Mouse (Mus musculus): ENCODE measurements around the gene Eef1g. TPM values are rescaled to one million over a fixed set of nuclear protein-coding genes. Genes with fewer than 3 reads are reported as not detected.
A peak's percentile ranks its signal among the peaks of the same experiment; 100 is the strongest.

Eef1g gene
- 334 and 335 TPM in 2 replicates for polyA plus RNA-seq (2015; fragmentation: Nextera tagmentation; extraction: Ambion mirVana)

- Histone ChIP-seq H3K4me2 (replicated peaks) (peak within 1 kb of the TSS; percentile 95), H3K4me3 (replicated peaks) (peak within 1 kb of the TSS; percentile 83), H3K27ac (peak within 1 kb of the TSS; percentile 79), H3K9me3 (no peaks in the 10 kb centered on the region), H3K9ac (replicated peaks) (peak within 1 kb of the TSS; percentile 94), H3K36me3 (peaks cover 71% of the 10 kb centered on the region), H3K4me1 (replicated peaks) (peaks cover 27% of the 10 kb centered on the region), H3K27me3 (no peaks in the 10 kb centered on the region)
- WGBS, result under 1% methylated on average over 52 of the region's 52 CpGs
- ATAC-seq, result peak; percentile 99
These were observed at the start of gene Eef1g for GRCm38 (mm10) chr19:8966590-8967372. Gene Eef1g (plus strand): TSS chr19:8967041.

- Histone ChIP-seq H3K4me1 (replicated peaks) (peaks cover 11% of the 10 kb centered on the region), H3K9ac (replicated peaks) (no peak overlapping the region), H3K27ac (no peak overlapping the region), H3K4me3 (replicated peaks) (no peak overlapping the region), H3K36me3 (peaks cover 31% of the 10 kb centered on the region), H3K9me3 (no peaks in the 10 kb centered on the region), H3K27me3 (no peaks in the 10 kb centered on the region), H3K4me2 (replicated peaks) (no peak overlapping the region)
- no peak for ATAC-seq
- 93% methylated on average over 3 of the region's 3 CpGs for WGBS
These were observed 47.8 kb upstream of the Eef1g start for GRCm38 (mm10) chr19:8919000-8919399.

- Histone ChIP-seq H3K9ac (replicated peaks) (peak overlapping the region; percentile 86; the same call in 1 of the 2 replicates), H3K4me1 (replicated peaks) (peaks cover 11% of the 10 kb centered on the region), H3K4me2 (replicated peaks) (peak overlapping the region; percentile 87), H3K36me3 (peaks cover 25% of the 10 kb centered on the region), H3K27me3 (no peaks in the 10 kb centered on the region), H3K4me3 (replicated peaks) (peak overlapping the region; percentile 91), H3K9me3 (no peaks in the 10 kb centered on the region), H3K27ac (peak overlapping the region; percentile 89)
- WGBS, result 73% methylated on average over 6 of the region's 6 CpGs
- ATAC-seq, result no peak
These were observed 47.2 kb upstream of the Eef1g start for GRCm38 (mm10) chr19:8919684-8920072.

- Histone ChIP-seq H3K36me3 (peaks cover 19% of the 10 kb centered on the region), H3K4me3 (replicated peaks) (peak within 1 kb of the TSS; percentile 91), H3K4me2 (replicated peaks) (peak within 1 kb of the TSS; percentile 87), H3K27me3 (no peaks in the 10 kb centered on the region), H3K9ac (replicated peaks) (peak within 1 kb of the TSS; percentile 86), H3K4me1 (replicated peaks) (peaks cover 11% of the 10 kb centered on the region), H3K27ac (peak within 1 kb of the TSS; percentile 89), H3K9me3 (no peaks in the 10 kb centered on the region)
- ATAC-seq, result peak; percentile 99
- 3% methylated on average over 44 of the region's 50 CpGs for WGBS
These were observed 46.6 kb upstream of the Eef1g start, which contains the start of gene B3gat3 for GRCm38 (mm10) chr19:8920073-8920736. Gene B3gat3 (plus strand): TSS chr19:8920374.

GRCm38 (mm10) chr19:8920836-8921291, 46.0 kb upstream of the Eef1g start:
- ATAC-seq, result no peak
- peak overlapping the region; percentile 86 for H3K9ac ChIP-seq (replicated peaks)
- peaks cover 11% of the 10 kb centered on the region for H3K4me1 ChIP-seq (replicated peaks)
- H3K27me3 ChIP-seq, result no peaks in the 10 kb centered on the region
- H3K27ac ChIP-seq, result peak overlapping the region; percentile 89
- WGBS, result 3% methylated on average over 6 of the region's 6 CpGs
- H3K9me3 ChIP-seq, result no peaks in the 10 kb centered on the region
- H3K36me3 ChIP-seq, result peaks cover 19% of the 10 kb centered on the region
- H3K4me2 ChIP-seq (replicated peaks), result peak overlapping the region; percentile 87
- H3K4me3 ChIP-seq (replicated peaks), result peak overlapping the region; percentile 91

- H3K27ac ChIP-seq, result no peak overlapping the region
- H3K4me2 ChIP-seq (replicated peaks), result peak overlapping the region; percentile 87; the same call in 1 of the 2 replicates
- no peaks in the 10 kb centered on the region for H3K9me3 ChIP-seq
- 86% methylated on average over 9 of the region's 9 CpGs for WGBS
- 0 out of 2 replicates have a peak overlapping the region, but pooled peaks have one; percentile 28 for H3K9ac ChIP-seq (replicated peaks)
- peak overlapping the region; percentile 91; the same call in 1 of the 2 replicates for H3K4me3 ChIP-seq (replicated peaks)
- peaks cover 11% of the 10 kb centered on the region for H3K4me1 ChIP-seq (replicated peaks)
- ATAC-seq, result no peak
- H3K27me3 ChIP-seq, result no peaks in the 10 kb centered on the region
- H3K36me3 ChIP-seq, result peaks cover 19% of the 10 kb centered on the region
These were observed 45.1 kb upstream of the Eef1g start for GRCm38 (mm10) chr19:8921741-8922140.

- Histone ChIP-seq H3K4me1 (replicated peaks) (peaks cover 23% of the 10 kb centered on the region), H3K4me3 (replicated peaks) (no peak overlapping the region), H3K9ac (replicated peaks) (no peak overlapping the region), H3K9me3 (no peaks in the 10 kb centered on the region), H3K27me3 (peaks cover 14% of the 10 kb centered on the region; the same call in 1 of the 2 replicates), H3K36me3 (peaks cover 25% of the 10 kb centered on the region), H3K4me2 (replicated peaks) (no peak overlapping the region), H3K27ac (no peak overlapping the region)
- ATAC-seq, result no peak
- WGBS, result 72% methylated on average over 2 of the region's 2 CpGs
These were observed 40.1 kb upstream of the Eef1g start for GRCm38 (mm10) chr19:8926766-8927165.

- no peak overlapping the region for H3K4me3 ChIP-seq (replicated peaks)
- no peak overlapping the region for H3K9ac ChIP-seq (replicated peaks)
- 88% methylated on average over 12 of the region's 12 CpGs for WGBS
- peaks cover 25% of the 10 kb centered on the region for H3K36me3 ChIP-seq
- no peak overlapping the region for H3K4me2 ChIP-seq (replicated peaks)
- ATAC-seq, result no peak
- H3K4me1 ChIP-seq (replicated peaks), result peaks cover 21% of the 10 kb centered on the region
- H3K27me3 ChIP-seq, result peaks cover 14% of the 10 kb centered on the region; the same call in 1 of the 2 replicates
- H3K27ac ChIP-seq, result no peak overlapping the region; the same call in 1 of the 2 replicates
- H3K9me3 ChIP-seq, result no peaks in the 10 kb centered on the region
These were observed 38.8 kb upstream of the Eef1g start for GRCm38 (mm10) chr19:8927891-8928525.

- 19% methylated on average over 16 of the region's 16 CpGs for WGBS
- H3K27ac ChIP-seq, result no peak overlapping the region; the same call in 1 of the 2 replicates
- H3K4me1 ChIP-seq (replicated peaks), result peaks cover 21% of the 10 kb centered on the region
These were observed 38.1 kb upstream of the Eef1g start for GRCm38 (mm10) chr19:8928689-8929223.

GRCm38 (mm10) chr19:8929224-8930088, 37.4 kb upstream of the Eef1g start, which contains the start of the genes Rom1 and Eml3:
Gene Rom1 (minus strand): TSS chr19:8929356.
Gene Eml3 (plus strand): TSS chr19:8929552.
- H3K36me3 ChIP-seq, result peaks cover 26% of the 10 kb centered on the region
- 1% methylated on average over 67 of the region's 74 CpGs for WGBS
- H3K4me1 ChIP-seq (replicated peaks), result peaks cover 21% of the 10 kb centered on the region
- peak within 1 kb of the TSS; percentile 57 for H3K4me3 ChIP-seq (replicated peaks)
- H3K9ac ChIP-seq (replicated peaks), result peak within 1 kb of the TSS; percentile 76
- ATAC-seq, result peak; percentile 71
- H3K27me3 ChIP-seq, result peaks cover 14% of the 10 kb centered on the region; the same call in 1 of the 2 replicates
- H3K27ac ChIP-seq, result no peak within 1 kb of the TSS; the same call in 1 of the 2 replicates
- H3K9me3 ChIP-seq, result no peaks in the 10 kb centered on the region
- peak within 1 kb of the TSS; percentile 78 for H3K4me2 ChIP-seq (replicated peaks)

More at GRCm38 (mm10) chr19:8928689-8929223, 38.1 kb upstream of the Eef1g start:
- H3K4me2 ChIP-seq (replicated peaks), result peak overlapping the region; percentile 78
- peak overlapping the region; percentile 57 for H3K4me3 ChIP-seq (replicated peaks)
- H3K27me3 ChIP-seq, result peaks cover 14% of the 10 kb centered on the region; the same call in 1 of the 2 replicates
- ATAC-seq, result peak; percentile 64
- H3K36me3 ChIP-seq, result peaks cover 25% of the 10 kb centered on the region
- H3K9me3 ChIP-seq, result no peaks in the 10 kb centered on the region
- H3K9ac ChIP-seq (replicated peaks), result peak overlapping the region; percentile 76

All from midbrain, embryonic 13.5 days (tissue).